Mouse (Mus musculus) heart, postnatal 0 days (tissue): ENCODE measurements at regions not wholly inside any gene's neighbourhood (a gene's known extent, or its start where the extent isn't known, plus 50 kb on each side); places are given as distances from the start of the nearest gene placed in this dataset.

ENCODE experiments used
- CTCF ChIP-seq: IDR thresholded peaks from 2 replicates; pipeline ENCODE4 v1.5.1; 2016; ENCODE audit warnings: antibody characterized with exemption, control low read depth, low read depth
- EP300 ChIP-seq: IDR thresholded peaks from 2 replicates; pipeline ENCODE4 v1.6.1; 2016; ENCODE audit warnings: antibody characterized with exemption, low read depth

DNA sequence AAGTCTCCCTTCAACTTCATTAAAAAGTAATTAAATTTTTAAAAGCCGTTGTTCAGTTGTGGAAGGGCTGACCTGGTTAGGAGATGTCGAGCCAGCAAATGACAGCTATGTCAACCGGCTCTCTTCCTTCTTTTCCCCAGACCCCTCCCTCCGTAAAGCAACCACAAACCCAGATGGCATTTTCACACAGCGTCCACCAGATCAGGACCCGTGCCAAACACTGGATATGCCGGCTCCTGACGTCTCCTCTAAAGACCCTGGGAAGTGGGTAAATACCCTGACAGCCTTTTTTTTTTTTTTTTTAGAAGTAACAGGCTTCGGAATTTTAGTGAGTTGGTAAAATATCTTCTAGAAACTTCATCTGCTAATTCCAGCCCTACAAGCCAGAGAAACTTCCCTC is 116.3 kb downstream of the Katnal1 start:
- no peak for TF ChIP-seq CTCF
- TF ChIP-seq EP300, result no peak
